Mouse (Mus musculus) right cerebral cortex, postnatal 14 days (tissue): ENCODE results near the gene Hist1h4h.

ENCODE experiments used
- DNase-seq: peaks from one replicate; pipeline ENCODE4 v3.0.0; 2022

Gene Hist1h4h

GRCm38 (mm10) chr13:23513517-23513916 is 17.3 kb upstream of the Hist1h4h start:
- no peak for DNase-seq

DNA sequence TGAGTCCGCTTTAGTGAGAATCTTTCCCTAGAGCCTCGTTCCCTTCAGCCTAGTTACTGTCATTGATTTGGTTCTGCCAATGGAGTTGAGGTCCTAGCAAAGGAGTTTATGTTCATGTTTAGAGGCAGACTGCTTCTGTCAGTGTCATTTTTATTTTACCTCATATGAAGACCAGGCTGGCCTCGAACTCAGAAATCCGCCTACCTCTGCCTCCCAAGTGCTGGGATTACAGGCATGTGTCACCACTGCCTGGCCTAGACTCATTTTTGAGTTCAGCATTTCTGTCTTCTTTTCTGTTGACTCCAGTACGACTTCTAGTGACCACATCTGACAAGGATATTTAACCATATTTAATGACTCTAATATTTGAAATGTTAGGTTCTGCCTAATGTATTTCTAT is 15.6 kb upstream of the Hist1h4h start:
- no peak for DNase-seq

DNA sequence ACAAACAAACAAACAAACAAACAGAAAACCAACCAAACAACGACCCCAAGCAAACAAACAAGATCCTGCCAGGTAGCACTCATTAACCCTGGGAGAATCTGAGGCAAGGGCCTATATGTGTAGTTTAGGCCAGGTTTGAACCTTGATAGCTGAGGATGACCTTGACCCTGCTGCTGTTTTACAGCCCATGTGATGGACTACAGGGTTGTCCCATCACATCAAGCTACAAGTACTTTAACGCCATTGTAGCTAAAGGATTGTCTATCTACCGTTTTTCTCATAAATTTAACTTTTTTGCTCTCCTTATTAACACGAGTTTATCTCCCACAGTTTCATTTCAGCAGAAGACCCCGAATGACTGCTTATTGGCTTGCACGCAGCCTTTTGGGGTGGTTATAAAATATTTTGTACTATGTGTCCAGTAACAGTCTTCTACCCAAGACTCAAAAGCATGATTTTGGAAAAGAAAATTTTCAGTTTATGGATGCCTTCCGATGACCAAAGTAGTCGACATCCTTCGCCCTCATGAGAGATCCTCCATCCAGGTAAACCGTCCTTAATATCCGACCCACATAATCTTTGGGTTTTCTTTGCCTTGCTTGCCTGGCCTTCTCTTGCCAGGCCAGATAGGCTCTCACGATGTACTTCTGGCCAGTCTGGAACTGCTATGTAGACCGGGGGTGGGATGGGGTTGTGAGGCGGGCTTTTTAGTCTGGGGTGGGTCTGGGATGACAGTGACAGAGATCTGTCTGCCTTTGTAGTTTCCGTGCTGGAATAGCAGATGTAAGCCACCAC is 14.8 kb upstream of the Hist1h4h start:
- no peak for DNase-seq

- DNase-seq: peak; percentile 70
These were observed 13.8 kb upstream of the Hist1h4h start for GRCm38 (mm10) chr13:23516822-23517602.

GRCm38 (mm10) chr13:23517603-23518294 is 13.1 kb upstream of the Hist1h4h start:
- DNase-seq: peak; percentile 86

DNA sequence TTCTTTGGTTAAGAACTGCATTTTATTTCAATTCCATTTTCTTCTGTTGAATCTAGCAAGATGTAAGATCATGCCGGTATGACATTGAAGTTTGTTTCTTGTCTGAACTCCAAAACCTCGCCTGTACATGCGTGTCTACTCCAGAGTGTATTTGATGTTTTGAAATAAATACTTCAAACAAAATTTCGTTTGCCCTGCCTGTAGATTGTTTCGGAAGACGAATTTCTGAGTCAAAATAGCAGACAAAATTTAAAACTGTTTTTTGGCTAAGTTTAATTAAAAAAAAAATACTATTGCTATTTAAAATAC is 12.6 kb upstream of the Hist1h4h start:
- no peak for DNase-seq

DNA sequence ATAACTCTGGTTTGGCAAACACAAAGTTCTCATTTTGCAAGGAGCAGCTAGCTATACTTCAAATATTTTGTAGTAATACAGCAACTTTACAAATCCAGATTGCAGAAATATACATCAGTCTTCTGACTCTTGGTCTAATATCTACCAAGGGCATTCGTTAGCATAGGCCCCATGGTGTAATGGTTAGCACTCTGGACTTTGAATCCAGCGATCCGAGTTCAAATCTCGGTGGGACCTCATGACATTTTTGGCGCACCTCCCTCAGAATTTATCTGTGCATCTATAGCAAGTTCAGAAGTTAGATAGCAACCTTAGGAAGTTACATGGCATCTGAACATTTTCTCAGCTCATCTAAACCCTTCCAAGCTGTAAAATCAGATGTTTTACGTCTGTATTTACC is 12.0 kb upstream of the Hist1h4h start:
- peak; percentile 55 for DNase-seq

DNA sequence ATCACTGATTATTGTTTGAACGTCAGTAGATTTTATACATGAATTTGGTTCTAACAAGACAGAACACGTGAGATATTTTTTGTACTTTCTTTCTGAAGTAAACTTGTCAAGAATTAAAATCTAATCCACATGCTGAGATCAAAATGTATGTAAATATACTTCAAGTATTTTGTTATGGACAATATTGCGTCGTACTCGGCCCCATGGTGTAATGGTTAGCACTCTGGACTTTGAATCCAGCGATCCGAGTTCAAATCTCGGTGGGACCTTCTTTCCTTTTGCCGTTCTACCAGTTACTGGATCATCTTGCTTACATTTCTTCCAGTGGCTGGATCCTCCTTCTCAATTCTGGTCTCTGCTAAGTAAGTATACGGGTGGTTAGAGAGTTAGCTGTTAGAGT is 11.4 kb upstream of the Hist1h4h start:
- DNase-seq: peak; percentile 70

- DNase-seq: peak; percentile 65
These were observed 9.1 kb upstream of the Hist1h4h start for GRCm38 (mm10) chr13:23521703-23522102.

GRCm38 (mm10) chr13:23523976-23524375 is 6.9 kb upstream of the Hist1h4h start:
- DNase-seq: no peak

DNA sequence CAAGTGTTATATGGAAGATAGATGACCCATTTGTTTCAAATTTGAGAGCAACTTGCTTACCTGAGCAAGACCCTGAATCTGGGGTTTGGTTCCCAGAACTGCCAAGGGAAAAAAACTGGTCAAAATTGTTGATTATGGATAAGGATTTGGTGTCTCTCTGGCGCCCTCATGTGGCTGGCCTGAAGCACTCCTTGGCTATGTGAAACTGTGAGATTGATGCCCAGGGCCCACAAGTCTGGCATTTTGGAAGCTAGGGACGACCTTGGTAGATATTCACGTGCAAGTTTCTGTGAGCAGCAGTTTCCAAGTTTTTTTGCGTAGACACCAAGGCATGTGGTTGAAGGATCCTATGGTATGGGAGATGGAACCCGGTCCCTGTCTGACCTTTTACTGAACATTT is 6.2 kb upstream of the Hist1h4h start:
- DNase-seq: peak; percentile 57

GRCm38 (mm10) chr13:23525901-23526300 is 4.9 kb upstream of the Hist1h4h start:
- no peak for DNase-seq

GRCm38 (mm10) chr13:23526312-23526711 is 4.5 kb upstream of the Hist1h4h start:
- peak; percentile 85 for DNase-seq

- DNase-seq: no peak
These were observed 1.8 kb upstream of the Hist1h4h start for GRCm38 (mm10) chr13:23529005-23529404.

GRCm38 (mm10) chr13:23529480-23530165 is 1.2 kb upstream of the Hist1h4h start:
- no peak for DNase-seq

DNA sequence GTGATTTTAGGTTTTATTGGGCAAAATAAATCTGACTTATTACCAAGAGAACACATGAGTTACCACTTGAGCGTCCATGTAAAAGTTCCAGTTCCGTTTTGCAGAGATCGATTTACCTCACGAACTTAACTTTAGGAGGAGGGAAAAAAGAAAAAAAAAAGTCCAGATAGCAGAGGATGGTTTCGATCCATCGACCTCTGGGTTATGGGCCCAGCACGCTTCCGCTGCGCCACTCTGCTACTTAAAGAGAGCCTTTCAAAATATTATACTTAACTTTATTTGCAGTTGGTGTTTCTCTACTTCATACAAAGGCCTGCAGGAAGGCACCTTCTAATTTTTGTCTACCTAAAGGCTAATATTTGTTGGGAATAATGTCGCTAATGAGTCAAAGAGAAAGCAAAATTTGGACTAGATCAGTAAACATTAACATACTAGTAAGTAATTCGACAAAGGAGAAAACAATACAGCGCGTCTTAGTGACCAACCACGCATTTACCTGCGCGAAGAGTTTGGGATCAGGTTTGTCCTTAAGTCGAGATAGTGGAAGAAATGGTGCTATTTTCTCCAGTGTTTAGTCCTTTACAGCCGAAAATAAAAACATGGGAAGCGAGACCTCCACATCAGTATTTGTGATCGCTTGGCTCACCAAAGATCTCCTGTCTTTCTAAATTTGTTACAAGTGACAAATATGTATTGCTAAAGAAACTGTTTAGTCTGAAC is 509 bp upstream of the Hist1h4h start:
- DNase-seq: peak; percentile 21

DNA sequence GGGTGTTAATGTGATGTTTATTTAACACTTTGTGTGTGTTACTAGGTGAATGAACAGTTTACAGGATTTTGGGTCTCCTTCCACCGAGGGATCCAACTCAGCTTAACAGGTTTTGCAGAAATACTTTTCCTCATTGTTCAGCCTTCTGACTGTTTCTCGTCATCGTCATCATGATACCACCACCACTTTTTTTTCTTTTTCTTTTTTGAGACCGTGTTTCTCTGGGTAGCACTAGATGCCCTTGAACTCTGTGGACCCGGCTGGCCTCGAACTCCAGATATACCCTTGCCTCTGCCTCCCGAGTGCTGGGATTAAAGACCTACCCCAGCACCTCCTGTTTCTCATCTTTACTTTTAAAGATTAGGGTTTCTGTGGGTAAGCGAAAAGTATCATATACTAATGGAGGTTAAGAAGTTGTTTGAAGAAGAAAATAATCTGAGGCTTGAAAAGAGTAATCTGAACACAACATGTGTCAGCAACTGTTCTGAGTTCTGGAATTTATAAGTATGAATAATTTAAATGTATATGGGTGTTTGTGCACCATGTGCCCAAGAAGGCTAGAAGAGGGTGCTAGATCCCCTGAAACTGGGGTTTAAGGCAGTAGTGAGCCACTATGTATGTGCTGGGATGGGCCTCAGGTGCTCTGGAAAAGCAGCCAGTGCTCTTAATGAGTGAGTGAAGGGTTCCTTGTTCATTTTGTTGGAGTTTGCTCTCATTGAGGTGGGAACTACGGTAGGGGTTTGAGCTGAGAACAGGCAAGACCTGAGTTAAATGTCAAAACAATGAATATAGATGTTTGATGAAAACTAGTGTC is 1.6 kb downstream of the Hist1h4h start:
- no peak for DNase-seq

DNA sequence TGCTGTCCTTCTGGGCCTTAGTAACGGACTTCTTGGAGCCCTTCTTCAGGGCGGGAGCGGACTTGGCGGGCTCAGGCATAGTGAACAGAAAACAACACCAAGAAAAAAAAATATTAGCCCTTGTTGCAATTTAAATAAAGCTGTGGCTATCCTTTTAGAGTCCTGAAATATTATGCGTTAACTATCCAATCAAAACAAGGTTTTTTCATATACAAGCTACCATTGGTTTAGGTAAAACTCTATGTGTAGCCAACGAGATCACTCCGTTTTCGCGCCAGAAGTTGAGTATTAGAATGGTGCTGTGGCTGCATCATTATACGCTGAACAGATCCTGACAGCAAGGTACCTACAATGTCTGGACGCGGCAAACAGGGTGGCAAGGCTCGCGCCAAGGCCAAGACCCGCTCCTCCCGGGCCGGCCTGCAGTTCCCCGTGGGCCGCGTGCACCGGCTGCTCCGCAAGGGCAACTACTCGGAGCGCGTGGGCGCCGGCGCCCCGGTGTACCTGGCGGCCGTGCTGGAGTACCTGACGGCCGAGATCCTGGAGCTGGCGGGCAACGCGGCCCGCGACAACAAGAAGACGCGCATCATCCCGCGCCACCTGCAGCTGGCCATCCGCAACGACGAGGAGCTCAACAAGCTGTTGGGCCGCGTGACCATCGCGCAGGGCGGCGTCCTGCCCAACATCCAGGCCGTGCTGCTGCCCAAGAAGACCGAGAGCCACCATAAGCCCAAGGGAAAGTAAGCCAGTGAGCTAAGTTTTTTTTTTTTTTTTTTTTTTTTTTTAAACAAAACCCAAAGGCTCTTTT is 2.9 kb downstream of the Hist1h4h start, which contains the start of gene Hist1h2af:
Gene Hist1h2af, plus strand, starts transcription at position 347 of the 808 bp plus-strand sequence.
- peak; percentile 57 for DNase-seq

GRCm38 (mm10) chr13:23534368-23535131 is 3.7 kb downstream of the Hist1h4h start:
- no peak for DNase-seq
